9 mouse cellular contexts compared by ENCODE assay signal in the genomic region with DNA sequence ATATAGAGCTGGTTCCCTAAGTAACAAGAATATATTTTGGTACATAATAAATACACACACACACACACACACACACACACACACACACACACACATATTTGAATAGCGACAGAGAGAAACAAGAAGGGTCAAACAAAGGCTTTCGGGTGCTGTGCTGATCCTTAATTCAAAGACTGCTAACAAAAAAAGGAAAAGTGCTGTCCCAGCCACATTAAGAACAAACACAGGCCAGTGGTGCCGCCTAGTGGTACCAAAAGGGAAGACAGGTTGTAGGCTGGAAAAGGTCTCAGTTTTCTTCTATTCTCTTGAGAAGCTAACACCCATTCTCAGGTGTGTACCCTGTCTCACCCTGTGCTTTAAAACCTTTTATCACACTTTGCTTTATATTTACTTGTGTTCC.
DNase-seq lines count a peak whose midpoint lies in the region; ATAC-seq and TF ChIP-seq lines count a peak whose summit lies in the region.
"Had no signal": no experiment of that assay in that cellular context is flagged by ENCODE, and none has a peak within 500 bp of the region (broad histone marks: within the 10 kb centered on the region; RNA-seq: fewer than 3 reads in every experiment).

No protein-coding gene starts in this region.

- WGBS in liver, embryonic 12.5 days (ENCODE audit: insufficient replicate concordance), result 6% methylated on average over 3 of the region's 3 CpGs
- 8% methylated on average over 3 of the region's 3 CpGs for WGBS in embryonic facial prominence, embryonic 14.5 days
- 6% methylated on average over 3 of the region's 3 CpGs for WGBS in liver, postnatal 0 days (ENCODE audit: insufficient replicate concordance)

- no peak for TF ChIP-seq EP300 in liver, postnatal 0 days (IDR thresholded peaks at IDR 0.05; ENCODE audit: low read depth)

- H3K27me3 ChIP-seq in liver, embryonic 12.5 days (replicated peaks), result no peaks in the 10 kb centered on the region
- no peaks in the 10 kb centered on the region for H3K27me3 ChIP-seq in embryonic facial prominence, embryonic 14.5 days (replicated peaks; ENCODE audit: control insufficient read depth, insufficient read depth, low read length)
- no peaks in the 10 kb centered on the region for H3K27me3 ChIP-seq in liver, postnatal 0 days (ENCODE audit: insufficient read depth, low read length)
- H3K27me3 ChIP-seq: heart, embryonic 15.5 days had no signal

- no peak overlapping the region for H3K4me3 ChIP-seq in liver, embryonic 12.5 days
- no peak overlapping the region for H3K4me3 ChIP-seq in embryonic facial prominence, embryonic 14.5 days (ENCODE audit: low read depth, low read length)
- H3K4me3 ChIP-seq in liver, postnatal 0 days (ENCODE audit: low read depth, low read length), result no peak overlapping the region
- H3K4me3 ChIP-seq: heart, embryonic 15.5 days had no signal

- no peaks in the 10 kb centered on the region for H3K9me3 ChIP-seq in liver, embryonic 12.5 days (replicated peaks)
- no peaks in the 10 kb centered on the region for H3K9me3 ChIP-seq in embryonic facial prominence, embryonic 14.5 days (ENCODE audit: control insufficient read depth, low read length)
- H3K9me3 ChIP-seq in liver, postnatal 0 days (ENCODE audit: low read length), result no peaks in the 10 kb centered on the region
- H3K9me3 ChIP-seq: heart, embryonic 15.5 days had no signal

- no peak for ATAC-seq in liver, embryonic 12.5 days
- ATAC-seq in embryonic facial prominence, embryonic 14.5 days (ENCODE audit: low read depth), result no peak
- ATAC-seq in liver, postnatal 0 days, result no peak
- no peak for ATAC-seq in megakaryocyte, adult 5-6 weeks (ENCODE audit: poor library complexity, severe bottlenecking)

- no peak overlapping the region for H3K4me2 ChIP-seq in liver, embryonic 12.5 days
- H3K4me2 ChIP-seq in embryonic facial prominence, embryonic 14.5 days (ENCODE audit: low read depth, low read length), result no peak overlapping the region
- no peak overlapping the region for H3K4me2 ChIP-seq in liver, postnatal 0 days (ENCODE audit: low read depth, low read length)
- H3K4me2 ChIP-seq: heart, embryonic 15.5 days had no signal

- DNase-seq in liver, result peak; percentile 62
- peak; percentile 14 for DNase-seq in adrenal gland, adult 8-10 months
- peak; percentile 27 for DNase-seq in embryonic facial prominence, embryonic 14.5 days (ENCODE audit: low spot score)
- DNase-seq in induced T-regulatory cell, adult 2 months (ENCODE audit: low read depth), result peak; percentile 52
- DNase-seq in liver, postnatal 0 days, result peak; percentile 59
- peak; percentile 68 for DNase-seq in retina, postnatal 1 day

- no peak overlapping the region for H3K9ac ChIP-seq in liver, embryonic 12.5 days
- no peak overlapping the region for H3K9ac ChIP-seq in embryonic facial prominence, embryonic 14.5 days (ENCODE audit: low read depth, low read length)
- H3K9ac ChIP-seq in liver, postnatal 0 days (replicated peaks), result no peak overlapping the region
- H3K9ac ChIP-seq: heart, embryonic 15.5 days had no signal

- H3K36me3 ChIP-seq in liver, embryonic 12.5 days, result no peaks in the 10 kb centered on the region
- no peaks in the 10 kb centered on the region for H3K36me3 ChIP-seq in embryonic facial prominence, embryonic 14.5 days (ENCODE audit: control insufficient read depth, insufficient read depth, low read length)
- H3K36me3 ChIP-seq in liver, postnatal 0 days (replicated peaks; ENCODE audit: insufficient read depth, low read length), result no peaks in the 10 kb centered on the region
- H3K36me3 ChIP-seq: heart, embryonic 15.5 days had no signal

- H3K4me1 ChIP-seq in liver, embryonic 12.5 days, result peaks cover 23% of the 10 kb centered on the region
- H3K4me1 ChIP-seq in embryonic facial prominence, embryonic 14.5 days (ENCODE audit: control insufficient read depth, insufficient read depth, low read length), result no peaks in the 10 kb centered on the region
- no peaks in the 10 kb centered on the region for H3K4me1 ChIP-seq in liver, postnatal 0 days (ENCODE audit: insufficient read depth)

- TF ChIP-seq CTCF in liver, postnatal 0 days (IDR thresholded peaks at IDR 0.05; ENCODE audit: low read depth), result peak; percentile 87

- H3K27ac ChIP-seq in liver, embryonic 12.5 days, result no peak overlapping the region
- H3K27ac ChIP-seq in embryonic facial prominence, embryonic 14.5 days (replicated peaks; ENCODE audit: low read depth, low read length), result no peak overlapping the region
- H3K27ac ChIP-seq in liver, postnatal 0 days (ENCODE audit: low read depth), result no peak overlapping the region
- H3K27ac ChIP-seq: heart, embryonic 15.5 days had no signal

Comparison
In these comparisons a context has a peak if more than half of its experiments do, and no peak if none do; other contexts are left out.
1. DNase-seq: peak in every context shown above with its lines; median percentile 68 in retina, postnatal 1 day; 62 in liver; 59 in liver, postnatal 0 days; 52 in induced T-regulatory cell, adult 2 months; 27 in embryonic facial prominence, embryonic 14.5 days; 14 in adrenal gland, adult 8-10 months.